Mouse (Mus musculus): ENCODE measurements around the gene Coro1b. TPM values are rescaled to one million over a fixed set of nuclear protein-coding genes. Genes with fewer than 3 reads are reported as not detected.
A peak's percentile ranks its signal among the peaks of the same experiment; 100 is the strongest.

Gene Coro1b
- polyA plus RNA-seq, 1 experiment from 2014 or later, result 159 TPM

DNA sequence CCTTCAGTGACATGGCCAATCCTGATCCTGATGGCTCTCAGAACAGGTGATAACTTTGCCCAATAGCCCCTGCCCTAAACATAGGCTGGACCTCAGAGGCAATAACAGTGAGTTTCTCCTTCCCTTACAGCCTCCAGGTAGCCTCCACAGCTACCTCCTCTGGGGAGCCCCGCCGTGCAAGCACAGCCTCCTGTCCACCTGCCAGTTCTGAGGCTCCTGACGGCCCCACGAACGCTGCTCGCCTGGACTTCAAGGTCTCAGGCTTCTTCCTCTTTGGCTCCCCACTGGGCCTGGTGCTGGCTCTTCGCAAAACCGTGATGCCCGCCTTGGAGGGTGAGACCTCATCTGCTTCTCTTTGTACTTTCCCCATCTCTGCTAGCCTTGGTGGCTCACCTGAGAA, 39.9 kb upstream of the Coro1b start:
- WGBS, result 82% methylated on average over 9 of the region's 9 CpGs

DNA sequence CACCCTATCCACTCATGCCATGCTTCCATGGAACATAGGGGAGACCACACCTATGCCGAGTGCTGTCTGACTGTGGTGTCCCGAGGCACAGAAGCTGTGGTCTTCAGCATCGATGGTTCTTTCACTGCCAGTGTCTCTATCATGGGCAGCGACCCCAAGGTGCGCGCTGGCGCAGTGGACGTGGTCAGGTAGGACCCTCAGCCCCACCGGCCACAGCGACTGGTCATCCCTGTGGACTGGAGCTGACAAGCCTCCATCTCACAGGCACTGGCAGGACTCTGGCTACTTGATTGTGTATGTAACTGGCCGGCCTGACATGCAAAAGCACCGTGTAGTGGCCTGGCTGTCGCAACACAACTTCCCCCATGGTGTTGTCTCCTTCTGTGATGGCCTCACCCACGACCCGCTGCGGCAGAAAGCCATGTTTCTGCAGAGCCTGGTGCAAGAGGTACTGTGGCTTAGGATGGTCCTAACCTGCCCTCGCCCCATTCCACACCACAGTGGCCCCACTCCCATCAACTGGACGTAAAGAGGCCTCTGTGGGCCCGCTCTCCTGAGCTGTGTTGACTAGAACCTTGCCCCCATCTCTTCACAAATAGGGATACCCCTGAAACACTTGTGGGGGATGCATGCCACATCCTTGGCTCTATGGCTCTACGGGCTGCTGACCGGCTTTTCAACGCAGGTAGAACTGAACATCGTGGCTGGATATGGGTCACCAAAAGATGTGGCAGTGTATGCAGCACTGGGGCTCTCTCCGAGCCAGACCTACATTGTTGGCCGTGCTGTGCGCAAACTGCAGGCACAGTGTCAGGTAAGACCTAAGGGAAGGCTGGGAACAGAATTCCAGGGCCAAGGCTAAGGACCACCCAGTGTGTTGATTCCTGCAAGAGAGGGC, 36.1 kb upstream of the Coro1b start:
- ATAC-seq (ENCODE audit: insufficient number of reproducible peaks, low FRiP score, low TSS enrichment, low read depth), result no peak
- no peak overlapping the region for H3K9ac ChIP-seq
- H3K36me3 ChIP-seq, result peaks cover 56% of the 10 kb centered on the region
- H3K27ac ChIP-seq (replicated peaks), result no peak overlapping the region
- H3K4me2 ChIP-seq (replicated peaks), result no peak overlapping the region
- 0 out of 2 replicates have a peak, but pooled peaks cover 9% of the 10 kb centered on the region for H3K4me1 ChIP-seq
- 94% methylated on average over 26 of the region's 26 CpGs for WGBS
- H3K27me3 ChIP-seq, result no peaks in the 10 kb centered on the region
- H3K4me3 ChIP-seq (replicated peaks), result no peak overlapping the region
- H3K9me3 ChIP-seq (replicated peaks), result no peaks in the 10 kb centered on the region

More for the DNA sequence above, 39.9 kb upstream of the Coro1b start:
- H3K36me3 ChIP-seq, result peaks cover 21% of the 10 kb centered on the region
- 0 out of 2 replicates have a peak, but pooled peaks cover 3% of the 10 kb centered on the region for H3K4me1 ChIP-seq
- no peak overlapping the region for H3K9ac ChIP-seq
- H3K27ac ChIP-seq (replicated peaks), result no peak overlapping the region
- ATAC-seq (ENCODE audit: insufficient number of reproducible peaks, low FRiP score, low TSS enrichment, low read depth), result no peak
- no peaks in the 10 kb centered on the region for H3K9me3 ChIP-seq (replicated peaks)
- no peaks in the 10 kb centered on the region for H3K27me3 ChIP-seq
- no peak overlapping the region for H3K4me3 ChIP-seq (replicated peaks)
- H3K4me2 ChIP-seq (replicated peaks), result no peak overlapping the region

DNA sequence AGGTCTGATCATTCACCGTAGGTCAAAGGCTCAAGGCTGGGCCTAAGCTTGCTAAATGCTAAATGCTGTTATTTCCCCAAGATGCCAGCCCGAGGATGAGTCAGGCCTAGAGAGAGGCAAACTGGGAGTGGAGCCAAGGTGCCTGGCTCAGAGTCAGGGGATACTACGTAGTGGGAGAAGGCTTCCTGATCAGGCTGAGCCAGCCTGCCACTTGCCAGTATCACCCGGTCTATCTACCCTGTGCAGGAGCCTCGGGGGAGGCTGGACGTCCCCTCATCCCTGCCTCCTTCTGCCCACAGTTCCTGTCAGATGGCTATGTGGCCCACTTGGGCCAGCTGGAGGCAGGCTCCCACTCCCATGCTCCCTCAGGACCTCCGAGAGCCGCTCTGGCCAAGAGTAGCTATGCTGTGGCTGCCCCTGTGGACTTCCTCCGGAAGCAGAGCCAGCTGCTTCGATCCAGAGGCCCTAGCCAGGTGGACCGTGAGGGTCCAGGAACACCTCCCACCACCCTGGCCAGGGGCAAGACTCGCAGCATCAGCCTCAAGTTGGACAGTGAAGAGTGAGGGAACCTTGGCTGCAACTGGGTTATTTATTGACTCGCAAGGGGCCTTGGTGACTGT, 35.1 kb upstream of the Coro1b start:
- WGBS, result 70% methylated on average over 13 of the region's 13 CpGs
- no peak overlapping the region for H3K27ac ChIP-seq (replicated peaks)

DNA sequence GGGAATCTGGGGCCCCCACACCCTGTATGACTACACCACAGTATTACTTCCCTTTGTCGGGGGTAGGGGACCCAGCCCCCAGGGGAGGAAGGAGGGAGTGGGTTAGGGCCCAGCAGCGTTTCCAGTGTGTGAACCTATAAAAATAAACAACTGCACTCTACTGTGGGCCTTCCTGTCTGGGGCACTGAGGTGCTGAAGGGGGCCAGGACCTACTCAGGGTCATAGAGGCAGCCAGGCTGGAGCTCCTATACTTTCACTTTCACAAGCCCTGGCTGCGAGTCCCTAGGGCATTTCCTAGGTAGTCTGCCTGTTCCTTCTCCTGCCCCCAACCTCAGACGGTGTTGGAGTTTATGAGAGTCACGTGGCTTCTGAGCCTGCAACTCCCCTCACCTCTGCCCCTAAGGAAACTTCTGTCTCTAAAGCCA, 34.6 kb upstream of the Coro1b start:
- Histone ChIP-seq H3K27me3 (no peaks in the 10 kb centered on the region), H3K27ac (replicated peaks) (no peak overlapping the region), H3K36me3 (peaks cover 63% of the 10 kb centered on the region), H3K4me1 (0 out of 2 replicates have a peak, but pooled peaks cover 9% of the 10 kb centered on the region), H3K4me2 (replicated peaks) (no peak overlapping the region), H3K9me3 (replicated peaks) (no peaks in the 10 kb centered on the region), H3K9ac (no peak overlapping the region), H3K4me3 (replicated peaks) (no peak overlapping the region)
- WGBS, result 68% methylated on average over 5 of the region's 5 CpGs
- no peak for ATAC-seq (ENCODE audit: insufficient number of reproducible peaks, low FRiP score, low TSS enrichment, low read depth)

More for the DNA sequence above, 35.1 kb upstream of the Coro1b start:
- Histone ChIP-seq H3K36me3 (peaks cover 63% of the 10 kb centered on the region), H3K9ac (no peak overlapping the region), H3K4me2 (replicated peaks) (no peak overlapping the region), H3K9me3 (replicated peaks) (no peaks in the 10 kb centered on the region), H3K27me3 (no peaks in the 10 kb centered on the region), H3K4me3 (replicated peaks) (no peak overlapping the region), H3K4me1 (0 out of 2 replicates have a peak, but pooled peaks cover 9% of the 10 kb centered on the region)
- ATAC-seq (ENCODE audit: insufficient number of reproducible peaks, low FRiP score, low TSS enrichment, low read depth), result no peak

DNA sequence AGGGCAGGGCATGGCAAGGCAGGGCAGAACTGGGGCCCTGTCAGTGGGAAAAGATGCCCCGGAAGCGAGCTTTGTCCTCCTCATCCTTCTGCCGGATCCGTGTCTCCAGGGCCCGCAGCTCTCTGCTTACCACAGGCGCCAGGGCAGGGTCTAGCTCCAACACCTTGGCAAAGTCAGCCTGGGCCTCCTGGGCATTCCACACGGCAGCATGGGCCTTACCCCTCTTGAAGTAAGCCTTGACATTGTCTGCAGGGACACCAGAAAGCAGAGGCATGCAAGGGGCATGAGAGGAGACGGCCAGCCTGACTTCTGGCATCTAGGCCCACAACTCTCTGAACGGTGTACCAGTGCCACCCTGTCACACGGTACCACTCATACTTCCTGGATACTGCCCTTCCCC, 33.9 kb upstream of the Coro1b start:
- ATAC-seq (ENCODE audit: insufficient number of reproducible peaks, low FRiP score, low TSS enrichment, low read depth), result no peak
- Histone ChIP-seq H3K4me3 (replicated peaks) (no peak overlapping the region), H3K27me3 (no peaks in the 10 kb centered on the region), H3K27ac (replicated peaks) (no peak overlapping the region), H3K4me2 (replicated peaks) (no peak overlapping the region), H3K36me3 (peaks cover 63% of the 10 kb centered on the region), H3K4me1 (0 out of 2 replicates have a peak, but pooled peaks cover 11% of the 10 kb centered on the region), H3K9ac (no peak overlapping the region), H3K9me3 (replicated peaks) (no peaks in the 10 kb centered on the region)
- WGBS, result 87% methylated on average over 10 of the region's 10 CpGs

DNA sequence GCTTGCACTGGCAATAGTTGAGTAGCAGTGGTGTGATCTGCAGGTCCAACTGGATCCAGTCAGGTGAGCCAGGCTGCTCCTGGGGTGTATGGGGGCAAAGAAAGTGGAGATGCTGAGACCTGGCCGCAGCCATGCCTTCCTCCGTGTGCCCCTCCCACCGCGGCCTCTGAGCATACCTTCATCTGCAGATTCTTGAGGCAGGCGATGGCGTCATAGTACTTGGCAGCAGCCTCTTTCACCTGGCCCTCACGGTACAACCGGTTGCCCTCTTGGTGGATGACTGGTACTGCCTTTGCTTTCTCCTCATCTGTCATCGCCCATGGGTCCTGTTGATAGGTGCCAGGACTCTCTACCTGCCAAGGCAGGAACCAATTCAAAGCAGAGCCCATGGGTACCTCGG, 33.3 kb upstream of the Coro1b start:
- ATAC-seq (ENCODE audit: insufficient number of reproducible peaks, low FRiP score, low TSS enrichment, low read depth), result no peak
- H3K9ac ChIP-seq, result no peak overlapping the region
- H3K27me3 ChIP-seq, result no peaks in the 10 kb centered on the region
- H3K4me2 ChIP-seq (replicated peaks), result no peak overlapping the region
- no peak overlapping the region for H3K27ac ChIP-seq (replicated peaks)
- WGBS, result 98% methylated on average over 10 of the region's 10 CpGs
- peaks cover 15% of the 10 kb centered on the region; the same call in 1 of the 2 replicates for H3K4me1 ChIP-seq
- H3K4me3 ChIP-seq (replicated peaks), result no peak overlapping the region
- H3K9me3 ChIP-seq (replicated peaks), result no peaks in the 10 kb centered on the region
- H3K36me3 ChIP-seq, result peaks cover 63% of the 10 kb centered on the region

DNA sequence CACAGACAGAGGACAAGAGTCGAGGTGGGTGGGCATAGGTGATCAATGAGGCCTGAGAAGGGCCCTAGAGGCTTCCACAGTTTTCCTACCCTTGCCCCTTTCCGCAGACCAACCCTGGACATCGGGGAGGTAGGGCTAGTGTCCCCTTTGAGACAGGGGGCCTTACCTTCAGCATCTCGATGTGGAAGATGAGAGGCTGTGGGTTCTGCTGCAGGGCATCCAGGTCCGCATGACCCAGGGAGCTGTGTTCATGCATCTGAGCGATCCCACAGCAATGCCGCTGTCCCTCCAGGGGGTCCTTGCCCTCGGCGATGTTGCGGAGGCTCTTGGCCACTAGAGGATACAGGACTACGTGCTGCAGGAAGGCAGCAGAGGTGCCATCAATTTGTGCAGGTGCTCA, 32.6 kb upstream of the Coro1b start:
- 85% methylated on average over 11 of the region's 11 CpGs for WGBS
- H3K36me3 ChIP-seq, result peaks cover 63% of the 10 kb centered on the region
- H3K4me3 ChIP-seq (replicated peaks), result no peak overlapping the region
- no peak overlapping the region for H3K9ac ChIP-seq
- H3K4me1 ChIP-seq, result peaks cover 22% of the 10 kb centered on the region
- no peak for ATAC-seq (ENCODE audit: insufficient number of reproducible peaks, low FRiP score, low TSS enrichment, low read depth)
- no peak overlapping the region for H3K4me2 ChIP-seq (replicated peaks)
- no peaks in the 10 kb centered on the region for H3K9me3 ChIP-seq (replicated peaks)
- no peak overlapping the region for H3K27ac ChIP-seq (replicated peaks)
- no peaks in the 10 kb centered on the region for H3K27me3 ChIP-seq

DNA sequence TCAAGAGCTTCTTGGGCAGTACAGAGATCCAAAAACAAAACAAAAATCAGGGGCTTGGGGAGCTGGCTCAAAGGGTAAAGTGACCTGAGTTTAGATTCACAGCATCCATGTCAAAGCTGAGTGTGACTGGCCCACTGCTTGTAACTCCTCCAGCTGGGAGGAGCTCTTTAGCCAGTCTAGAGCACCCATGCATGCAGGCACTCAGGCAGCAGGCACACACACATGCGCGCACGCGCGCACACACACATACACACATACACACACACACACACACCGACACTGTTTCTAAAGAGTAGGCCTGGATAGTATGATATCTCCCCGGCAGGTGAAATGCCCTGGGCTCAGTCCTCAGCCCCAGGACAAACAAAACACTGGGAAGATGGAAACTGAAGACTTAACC, 31.4 kb upstream of the Coro1b start:
- no peak overlapping the region for H3K4me2 ChIP-seq (replicated peaks)
- no peaks in the 10 kb centered on the region for H3K9me3 ChIP-seq (replicated peaks)
- H3K4me1 ChIP-seq, result peaks cover 24% of the 10 kb centered on the region
- H3K27me3 ChIP-seq, result no peaks in the 10 kb centered on the region
- no peak overlapping the region for H3K4me3 ChIP-seq (replicated peaks)
- H3K27ac ChIP-seq (replicated peaks), result no peak overlapping the region
- H3K36me3 ChIP-seq, result peaks cover 57% of the 10 kb centered on the region
- 97% methylated on average over 7 of the region's 7 CpGs for WGBS
- H3K9ac ChIP-seq, result no peak overlapping the region
- no peak for ATAC-seq (ENCODE audit: insufficient number of reproducible peaks, low FRiP score, low TSS enrichment, low read depth)

DNA sequence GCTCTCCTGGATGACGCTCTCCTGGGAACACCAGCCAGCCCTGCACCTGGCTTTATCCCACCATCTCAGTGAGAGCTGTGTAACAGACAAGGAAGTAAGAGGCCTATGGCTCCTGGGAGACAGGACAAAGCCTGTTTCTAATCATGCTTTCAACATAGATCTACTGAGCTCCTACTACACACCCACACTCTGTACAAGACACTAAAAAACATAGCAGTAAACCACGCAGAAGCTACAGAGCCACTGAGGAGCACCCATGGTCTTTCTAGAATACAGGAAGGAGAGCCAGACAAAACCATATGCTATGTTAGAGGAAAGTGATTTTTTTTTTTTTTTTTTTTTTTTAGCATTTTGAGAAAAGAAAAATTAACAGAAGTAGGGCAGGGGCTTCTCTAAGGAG, 30.1 kb upstream of the Coro1b start:
- no peaks in the 10 kb centered on the region for H3K9me3 ChIP-seq (replicated peaks)
- ATAC-seq (ENCODE audit: insufficient number of reproducible peaks, low FRiP score, low TSS enrichment, low read depth), result no peak
- H3K9ac ChIP-seq, result no peak overlapping the region
- no peak overlapping the region for H3K4me3 ChIP-seq (replicated peaks)
- peaks cover 43% of the 10 kb centered on the region for H3K36me3 ChIP-seq
- H3K27me3 ChIP-seq, result no peaks in the 10 kb centered on the region
- H3K4me1 ChIP-seq, result peaks cover 23% of the 10 kb centered on the region
- WGBS, result 91% methylated on average over 2 of the region's 2 CpGs
- H3K4me2 ChIP-seq (replicated peaks), result no peak overlapping the region
- no peak overlapping the region for H3K27ac ChIP-seq (replicated peaks)

DNA sequence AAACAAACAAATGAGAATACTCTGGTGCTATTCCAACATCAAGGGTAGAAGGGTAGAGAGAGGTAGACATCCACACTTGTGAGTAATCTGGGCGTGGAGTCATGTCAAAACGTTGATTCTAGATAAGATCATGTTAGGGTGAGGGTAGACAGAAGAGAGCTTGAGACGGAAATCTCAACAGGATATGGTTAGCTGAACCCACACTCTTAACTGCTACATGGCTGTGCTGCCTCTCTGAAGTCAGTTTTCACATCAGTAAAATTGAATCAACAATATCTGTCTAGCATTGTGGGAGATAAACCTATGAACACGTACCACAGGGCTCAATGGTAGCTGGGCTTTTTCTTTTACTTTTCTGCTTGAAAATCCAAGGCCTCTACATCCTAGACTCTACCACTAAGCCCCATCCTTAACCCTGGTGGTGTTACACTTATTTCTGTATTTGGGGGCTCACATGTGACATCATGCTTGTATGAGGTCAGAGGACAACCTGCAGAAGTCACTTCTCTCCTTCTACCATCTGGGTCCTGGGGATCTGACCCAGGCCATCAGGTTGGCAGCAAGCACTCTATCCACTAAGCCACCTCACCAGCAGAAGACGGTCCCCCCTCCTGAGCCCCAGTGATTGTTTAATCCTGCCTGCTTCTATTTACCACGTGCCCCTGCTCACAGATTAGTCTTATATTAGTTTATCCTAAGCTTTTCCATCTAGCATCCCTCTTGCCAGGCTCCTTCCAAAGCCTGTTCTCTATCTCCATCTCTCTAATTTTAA, 28.5 kb upstream of the Coro1b start:
- Histone ChIP-seq H3K9ac (no peak overlapping the region), H3K4me1 (peaks cover 25% of the 10 kb centered on the region)

DNA sequence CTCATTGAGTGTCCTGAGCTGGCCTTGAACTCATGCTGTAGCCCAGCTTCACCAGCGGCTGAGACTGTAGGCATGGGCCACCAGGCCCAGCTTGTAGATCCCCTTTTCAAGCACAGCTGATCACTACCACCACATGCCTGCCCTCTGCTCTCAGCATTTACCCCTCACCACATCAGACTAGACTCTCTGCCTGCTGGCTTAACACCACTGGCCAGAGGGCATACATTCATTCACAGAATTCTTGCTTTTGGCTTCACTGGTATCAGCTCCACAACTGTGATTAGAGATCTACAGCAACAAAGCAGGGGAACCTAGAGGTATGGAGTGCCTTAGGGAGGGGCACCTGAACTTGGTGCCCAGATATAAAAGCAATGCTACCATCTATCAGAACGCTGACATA, 27.9 kb upstream of the Coro1b start:
- Histone ChIP-seq H3K27me3 (no peaks in the 10 kb centered on the region), H3K4me2 (replicated peaks) (peak overlapping the region; percentile 53), H3K27ac (replicated peaks) (no peak overlapping the region), H3K36me3 (peaks cover 22% of the 10 kb centered on the region), H3K9me3 (replicated peaks) (no peaks in the 10 kb centered on the region), H3K4me3 (replicated peaks) (peak overlapping the region; percentile 53), H3K9ac (no peak overlapping the region), H3K4me1 (peaks cover 29% of the 10 kb centered on the region)
- 93% methylated on average over 2 of the region's 2 CpGs for WGBS
- ATAC-seq (ENCODE audit: insufficient number of reproducible peaks, low FRiP score, low TSS enrichment, low read depth), result no peak

More for the DNA sequence above, 28.5 kb upstream of the Coro1b start:
- WGBS, result 77% methylated on average over 6 of the region's 6 CpGs
- H3K27ac ChIP-seq (replicated peaks), result no peak overlapping the region
- H3K4me2 ChIP-seq (replicated peaks), result peak overlapping the region; percentile 53
- peaks cover 28% of the 10 kb centered on the region for H3K36me3 ChIP-seq
- no peaks in the 10 kb centered on the region for H3K27me3 ChIP-seq
- no peaks in the 10 kb centered on the region for H3K9me3 ChIP-seq (replicated peaks)
- no peak for ATAC-seq (ENCODE audit: insufficient number of reproducible peaks, low FRiP score, low TSS enrichment, low read depth)
- H3K4me3 ChIP-seq (replicated peaks), result no peak overlapping the region; the same call in 1 of the 2 replicates

All from embryonic facial prominence, embryonic 15.5 days (tissue).